Mouse (Mus musculus) thymus, postnatal 10 days (tissue): ENCODE data around the gene Insig1.

ENCODE experiments used
- DNase-seq, 2 experiments: peaks; one replicate each; pipeline ENCODE4 v3.0.0; 2021; ENCODE audit warnings: low spot score in 2 of 2

Gene Insig1

DNA sequence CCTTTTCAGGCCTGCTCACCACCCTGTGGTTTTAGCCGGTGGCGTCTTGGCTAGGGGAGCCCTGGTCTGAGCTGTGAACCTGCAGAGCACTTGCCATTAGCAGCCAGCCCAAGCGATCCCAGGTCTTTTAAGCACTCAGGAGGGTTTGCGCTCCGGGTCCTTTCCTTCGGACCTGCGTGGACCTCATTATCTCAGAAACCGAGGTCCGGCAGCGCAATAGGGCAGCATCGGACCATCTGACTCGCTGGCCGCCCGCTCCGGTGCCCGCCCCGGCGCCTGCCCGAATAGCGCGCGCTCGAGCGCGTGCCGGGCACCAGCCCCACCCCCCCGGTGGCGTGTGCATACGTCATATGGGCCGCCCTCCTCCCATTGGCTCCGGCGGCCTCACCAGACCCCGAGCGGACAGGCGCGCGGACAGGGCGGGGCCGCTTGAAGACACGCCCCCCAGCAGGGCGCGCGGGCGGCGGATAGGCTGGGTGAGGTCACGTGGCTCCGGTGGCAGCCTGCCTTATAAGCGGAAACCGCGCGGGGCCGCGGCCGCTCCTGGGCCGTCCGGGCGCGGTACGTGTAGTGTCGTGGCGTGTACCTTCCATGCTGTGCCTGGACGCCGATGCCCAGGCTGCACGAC lies at the start of gene Insig1:
TSS of gene Insig1 (plus strand) at position 536 of the 628 bp plus-strand sequence.
- peak; percentile 95 to 97 for DNase-seq

- no peak for DNase-seq
These were observed 47.7 kb upstream of the Insig1 start for GRCm38 (mm10) chr5:28023452-28023851.

DNA sequence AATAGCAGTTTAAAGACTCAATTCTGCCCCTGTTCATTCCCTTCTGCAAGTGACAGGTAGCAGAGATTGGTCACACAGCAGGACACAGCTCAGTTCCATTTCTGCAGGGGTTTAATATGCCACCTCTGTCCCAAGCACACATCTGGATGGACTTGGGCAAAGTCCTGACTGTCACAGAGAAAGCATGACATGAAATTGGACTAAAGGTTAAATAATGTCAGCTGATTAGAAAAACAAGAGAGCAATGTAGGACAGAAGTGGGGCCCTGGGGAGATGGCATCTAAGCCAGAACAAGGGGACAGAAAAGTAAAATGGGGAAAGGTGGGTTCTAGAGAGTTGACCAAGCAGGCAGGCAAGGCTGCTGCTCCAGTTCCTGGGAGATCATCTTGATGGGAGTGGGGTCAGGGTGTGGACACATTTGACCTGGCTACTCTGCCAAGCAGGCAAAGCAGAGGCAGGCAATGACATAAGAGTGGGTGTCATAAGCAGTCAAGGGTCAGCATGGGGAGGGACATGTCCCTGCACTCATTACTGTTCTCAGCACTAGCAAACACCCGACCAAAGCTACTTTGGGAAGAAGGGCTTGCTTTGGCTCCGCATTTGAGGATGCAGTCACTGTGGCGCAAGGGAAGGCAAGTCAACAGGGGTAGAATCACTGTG lies 39.5 kb upstream of the Insig1 start:
- no peak for DNase-seq

GRCm38 (mm10) chr5:28032866-28033265 lies 38.3 kb upstream of the Insig1 start:
- no peak for DNase-seq

DNA sequence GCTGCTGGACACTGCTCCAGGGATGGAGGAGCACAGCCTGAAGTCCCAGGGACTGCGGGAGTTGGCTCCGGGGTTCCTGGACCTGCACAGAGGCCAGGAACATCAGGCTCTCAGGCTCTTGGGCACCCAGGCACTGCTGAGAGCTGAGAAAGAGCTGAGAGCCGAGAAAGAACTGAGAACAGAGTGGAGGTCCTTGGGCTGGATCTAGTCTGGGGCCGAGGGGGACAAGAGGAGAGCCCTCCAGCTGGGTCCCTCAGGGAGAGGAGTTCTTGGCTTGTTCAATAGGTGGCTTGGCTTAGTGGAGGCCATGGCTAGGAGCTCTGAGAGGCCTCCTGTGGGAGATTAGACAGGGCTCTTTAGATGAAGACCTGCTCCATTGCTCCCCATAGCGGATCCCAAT lies 37.9 kb upstream of the Insig1 start:
- DNase-seq: no peak

GRCm38 (mm10) chr5:28033826-28034225 lies 37.3 kb upstream of the Insig1 start:
- DNase-seq: no peak

DNA sequence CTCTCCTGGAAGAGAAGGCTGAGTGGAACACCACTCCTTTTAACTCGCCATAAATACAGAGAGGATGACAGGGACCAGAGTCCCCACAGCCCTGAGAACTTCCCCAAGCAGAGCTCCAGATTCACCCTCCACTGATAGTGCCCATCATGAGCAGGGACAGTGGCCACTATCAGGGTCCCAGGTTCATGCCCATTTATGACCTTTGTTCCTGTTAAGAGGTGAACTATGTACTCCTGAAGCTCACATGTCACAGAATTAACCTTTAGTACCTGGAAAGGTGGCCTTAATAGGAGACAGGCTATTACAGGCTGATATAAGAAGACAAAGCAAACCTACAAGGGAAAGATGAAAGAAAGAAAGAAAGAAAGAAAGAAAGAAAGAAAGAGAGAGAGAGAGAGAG lies 35.2 kb upstream of the Insig1 start:
- DNase-seq: no peak

DNA sequence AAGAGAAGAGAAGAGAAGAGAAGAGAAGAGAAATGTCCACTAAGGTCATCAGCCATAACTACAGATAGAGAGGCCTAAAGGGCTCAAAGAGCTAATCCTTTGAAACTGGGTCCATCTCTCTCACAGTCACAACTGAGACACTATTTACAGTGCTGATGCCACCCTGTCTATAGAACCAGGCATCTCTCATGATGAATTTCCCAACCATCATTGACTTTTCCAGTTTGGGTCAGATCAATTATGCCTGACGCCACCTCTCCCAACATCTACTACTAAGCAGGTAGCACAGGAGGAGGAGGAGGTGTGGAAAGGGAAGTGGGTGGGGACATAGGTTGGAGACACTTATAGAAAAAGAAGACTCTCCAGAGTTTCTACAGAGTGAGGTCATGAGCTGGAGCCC lies 34.6 kb upstream of the Insig1 start:
- DNase-seq: no peak

- no peak for DNase-seq
These were observed 34.0 kb upstream of the Insig1 start for GRCm38 (mm10) chr5:28037172-28037591.

DNA sequence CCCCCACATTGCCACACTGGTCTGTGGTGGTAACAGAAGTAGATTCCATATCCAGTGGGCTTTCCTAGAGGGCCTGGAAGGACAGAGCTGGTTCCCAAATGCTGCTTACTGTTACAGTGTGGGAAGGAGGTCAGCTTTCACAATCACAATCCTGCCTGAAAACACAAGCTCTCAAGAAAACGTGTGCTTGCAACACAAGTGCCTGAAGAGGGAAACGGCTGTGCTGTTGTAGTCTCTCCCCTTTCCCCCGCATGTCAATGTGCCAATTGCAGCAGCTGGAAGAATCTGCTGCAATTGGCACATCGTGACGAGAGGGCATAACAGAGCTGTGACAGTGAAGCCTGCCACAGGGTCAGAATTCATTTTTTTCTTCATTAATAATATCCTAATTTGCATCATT lies 33.5 kb upstream of the Insig1 start:
- DNase-seq: no peak

GRCm38 (mm10) chr5:28038115-28038514 lies 33.0 kb upstream of the Insig1 start:
- DNase-seq: no peak

GRCm38 (mm10) chr5:28039746-28040655 lies 31.2 kb upstream of the Insig1 start:
- DNase-seq: no peak

GRCm38 (mm10) chr5:28040726-28041125 lies 30.4 kb upstream of the Insig1 start:
- DNase-seq: no peak

DNA sequence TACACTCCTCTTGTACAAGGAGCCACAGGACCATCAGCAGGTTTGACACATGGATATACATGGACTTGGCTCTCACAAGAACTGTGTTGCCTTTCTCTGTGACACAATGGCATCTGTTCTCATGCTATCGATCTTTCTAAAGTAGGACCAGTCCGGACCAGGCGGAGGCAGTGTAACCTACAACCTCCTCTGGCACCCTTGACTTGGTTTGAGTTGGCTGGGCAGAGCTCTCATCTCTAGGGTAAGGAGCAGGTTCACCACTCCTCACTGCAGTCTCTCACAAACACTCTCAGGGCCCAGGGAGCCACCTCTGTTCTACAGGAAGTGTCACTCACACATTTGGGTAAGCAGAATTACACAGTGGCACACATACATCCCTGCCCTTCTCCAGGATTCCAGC lies 29.1 kb upstream of the Insig1 start:
- DNase-seq: no peak

DNA sequence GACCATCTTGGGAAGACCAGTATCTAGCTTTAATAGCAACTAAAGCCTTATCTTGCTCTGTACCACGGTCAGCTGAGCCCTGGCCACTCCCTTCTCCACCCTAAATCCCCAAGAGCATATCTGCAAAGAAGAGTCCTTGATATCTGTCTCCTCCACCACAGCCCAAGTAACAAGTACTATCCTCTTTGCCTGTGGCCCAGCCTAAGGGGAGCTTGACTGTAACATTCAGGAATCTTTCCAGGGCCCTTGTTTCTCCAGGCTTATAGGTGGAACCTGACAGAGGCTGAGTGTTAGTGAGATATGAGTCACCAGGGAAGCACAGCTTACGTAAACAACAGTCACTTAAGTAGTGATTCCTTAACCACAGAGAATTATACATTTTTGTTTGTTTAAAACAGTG lies 28.4 kb upstream of the Insig1 start:
- no peak for DNase-seq

DNA sequence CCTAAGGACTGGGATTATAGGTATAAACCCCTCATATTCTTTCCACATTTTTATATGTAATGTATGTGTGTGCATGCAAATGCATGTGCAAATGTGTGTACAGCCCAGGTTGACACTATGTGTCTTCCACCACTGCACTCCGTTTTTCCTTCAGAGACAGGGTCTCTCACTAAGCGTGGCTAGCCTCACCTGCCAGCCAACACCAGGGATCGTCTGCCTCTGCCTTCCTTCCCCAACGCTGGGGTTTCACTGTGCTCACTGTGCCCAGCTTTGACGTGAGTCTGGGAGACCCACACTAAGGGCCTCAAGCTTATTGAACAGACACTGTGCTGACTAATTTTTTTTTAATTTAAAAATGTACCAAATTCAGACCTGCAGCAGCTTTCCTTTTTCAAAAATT lies 27.8 kb upstream of the Insig1 start:
- no peak for DNase-seq

DNA sequence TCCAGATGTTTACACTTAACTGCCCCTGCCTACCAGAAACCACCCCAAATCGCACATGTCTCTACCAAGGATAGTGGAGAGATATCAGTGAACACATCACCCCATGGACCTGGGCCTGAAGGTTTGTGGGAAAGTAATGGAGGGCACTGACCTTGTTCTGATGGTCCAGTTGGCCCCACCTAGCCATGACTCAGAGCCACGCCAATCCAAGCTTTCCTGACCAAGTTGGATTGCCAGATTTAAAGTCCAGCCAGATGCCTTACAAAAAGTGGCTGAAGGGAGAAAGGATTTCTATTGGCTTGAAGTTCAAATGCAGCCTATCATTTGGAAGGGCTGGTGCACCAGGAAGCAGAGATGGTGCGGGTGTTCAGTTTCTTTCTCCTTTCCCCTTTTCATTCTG lies 24.2 kb upstream of the Insig1 start:
- DNase-seq: no peak

GRCm38 (mm10) chr5:28047961-28048360 lies 23.2 kb upstream of the Insig1 start:
- DNase-seq: no peak

GRCm38 (mm10) chr5:28055450-28055849 lies 15.7 kb upstream of the Insig1 start:
- DNase-seq: no peak

GRCm38 (mm10) chr5:28056877-28057276 lies 14.3 kb upstream of the Insig1 start:
- DNase-seq: no peak

DNA sequence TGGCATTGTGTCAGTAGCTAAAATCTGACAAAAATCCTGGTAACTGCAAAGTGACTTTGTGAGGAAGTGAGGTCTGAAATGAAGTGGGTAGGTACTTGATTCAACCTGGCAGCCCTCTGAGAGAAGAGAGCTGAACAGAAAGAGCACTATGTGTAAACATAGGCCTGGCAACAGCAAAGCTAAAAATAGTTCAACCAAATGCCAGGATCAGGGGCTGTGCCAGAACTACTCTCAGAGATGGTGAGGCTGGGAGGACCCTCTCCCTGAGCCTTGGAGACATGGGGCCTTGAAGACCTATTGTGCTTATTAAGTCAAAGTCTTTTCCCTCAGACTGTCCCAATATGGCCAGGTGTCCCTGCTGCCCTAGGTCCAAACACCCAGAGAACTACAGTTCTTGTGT lies 10.7 kb upstream of the Insig1 start:
- DNase-seq: no peak

DNA sequence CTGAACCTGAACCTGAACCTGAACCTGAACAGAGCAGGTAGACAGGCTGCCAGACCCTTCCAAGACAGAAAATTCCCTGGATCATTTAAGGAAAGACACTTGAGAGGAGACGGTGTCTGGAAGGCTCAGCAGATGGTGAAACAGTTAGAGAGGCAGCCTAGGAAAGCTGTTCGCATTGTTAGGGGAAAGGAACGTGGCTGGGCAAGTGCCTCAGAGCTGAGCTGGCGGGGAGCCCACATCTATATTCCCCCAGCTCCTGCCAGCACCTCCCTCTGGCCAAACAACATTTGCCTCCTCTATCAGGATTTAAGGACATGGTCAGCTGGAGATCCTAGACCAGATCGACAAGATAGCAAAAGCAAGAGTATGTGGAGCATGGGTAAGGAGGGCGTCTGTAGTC lies 10.2 kb upstream of the Insig1 start:
- no peak for DNase-seq
